Mouse (Mus musculus) ovary, adult 18-20 months (tissue): ENCODE results near the gene Gm4791.

Experiments used
- DNase-seq: peaks from one replicate; pipeline ENCODE4 v3.0.0; 2022; ENCODE audit warnings: low spot score, mixed read lengths

Gene Gm4791

DNA sequence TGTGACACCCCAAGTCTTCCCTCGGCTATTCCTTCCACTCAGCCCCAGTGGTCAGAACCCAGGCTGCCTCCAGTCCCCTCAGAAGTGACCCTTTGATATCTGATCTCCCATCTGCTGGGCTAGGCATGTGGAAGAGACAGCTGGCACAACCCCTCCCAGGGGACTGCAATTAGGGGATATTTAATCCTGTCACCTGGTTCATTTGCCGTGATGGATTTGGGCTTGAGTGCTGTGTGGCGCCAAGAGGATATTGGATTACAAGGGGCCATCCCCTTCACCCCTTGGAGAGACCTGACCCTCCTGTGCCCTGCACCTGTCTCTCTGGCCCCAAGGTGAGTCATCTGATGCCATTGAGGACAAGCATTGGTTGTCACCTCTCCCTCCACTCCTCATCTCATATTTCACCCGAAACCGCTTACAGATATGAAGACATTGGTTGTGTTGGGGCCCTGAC, at the start of gene Gm4791:
TSS of gene Gm4791 (plus strand) at position 404 of the 454 bp plus-strand sequence.
- DNase-seq: no peak

DNA sequence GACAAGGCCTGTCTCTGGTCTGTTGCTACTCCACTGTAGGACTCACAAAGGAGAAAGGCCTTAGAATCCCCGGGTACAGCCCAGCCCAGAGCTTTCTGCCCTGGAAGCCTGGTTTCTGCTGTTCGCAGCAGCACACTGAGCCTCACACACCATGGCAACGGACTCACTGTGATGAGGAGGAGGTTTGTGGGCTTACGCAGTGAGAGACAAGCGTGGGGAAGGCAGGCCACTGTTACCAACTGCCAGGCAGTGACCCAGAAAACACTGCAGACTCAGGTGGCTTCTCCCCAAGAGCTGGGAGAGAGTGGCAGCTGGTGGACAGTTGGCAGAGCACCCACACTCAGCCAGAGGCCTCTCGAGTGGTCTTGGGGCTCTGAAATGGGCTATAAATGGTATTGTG, 42.3 kb upstream of the Gm4791 start:
- no peak for DNase-seq

DNA sequence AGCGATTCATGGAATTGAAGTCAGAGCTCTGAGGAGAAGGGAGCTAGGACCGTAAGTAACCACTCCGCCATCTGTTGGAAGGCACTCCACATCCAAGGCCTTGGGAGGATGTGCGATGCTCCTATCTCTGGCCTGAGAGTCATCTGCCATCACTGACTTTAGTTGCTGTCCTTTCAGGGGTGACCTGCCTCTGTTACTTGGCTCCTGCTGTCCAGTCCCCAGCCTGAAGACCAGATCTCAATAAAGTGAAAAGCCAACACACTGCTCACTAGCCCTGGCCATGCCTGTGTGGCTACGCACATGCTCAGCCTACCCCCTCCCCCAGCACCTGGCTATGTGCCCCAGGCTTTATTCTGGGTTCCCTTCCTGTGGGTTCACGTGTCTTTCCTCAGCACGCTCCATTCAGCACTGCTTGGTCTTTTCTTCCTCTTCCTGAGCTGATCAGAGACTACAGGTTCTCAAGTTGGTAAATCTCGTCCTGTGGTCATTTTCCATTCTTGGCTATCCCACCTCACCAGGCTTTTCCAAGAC, 41.1 kb upstream of the Gm4791 start:
- no peak for DNase-seq

DNA sequence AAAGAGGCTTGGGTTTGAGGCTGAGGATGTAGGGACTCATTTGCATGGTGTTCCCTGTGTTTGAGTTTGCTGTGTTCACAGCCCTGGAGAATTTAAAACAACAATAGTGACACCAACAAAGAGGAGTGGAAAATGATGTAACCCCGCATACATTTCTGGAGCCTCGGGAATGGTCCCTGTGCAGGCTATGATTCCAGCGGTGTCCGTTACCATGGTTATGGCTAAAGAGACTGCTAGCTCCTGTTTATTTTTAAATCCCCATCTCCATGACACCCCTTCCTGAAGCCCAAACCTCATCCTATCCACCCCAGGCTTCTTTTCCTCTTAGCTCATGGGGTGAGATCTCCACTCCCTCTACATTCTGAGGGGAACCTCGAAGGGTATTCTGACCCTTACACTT, 32.5 kb upstream of the Gm4791 start:
- no peak for DNase-seq

DNA sequence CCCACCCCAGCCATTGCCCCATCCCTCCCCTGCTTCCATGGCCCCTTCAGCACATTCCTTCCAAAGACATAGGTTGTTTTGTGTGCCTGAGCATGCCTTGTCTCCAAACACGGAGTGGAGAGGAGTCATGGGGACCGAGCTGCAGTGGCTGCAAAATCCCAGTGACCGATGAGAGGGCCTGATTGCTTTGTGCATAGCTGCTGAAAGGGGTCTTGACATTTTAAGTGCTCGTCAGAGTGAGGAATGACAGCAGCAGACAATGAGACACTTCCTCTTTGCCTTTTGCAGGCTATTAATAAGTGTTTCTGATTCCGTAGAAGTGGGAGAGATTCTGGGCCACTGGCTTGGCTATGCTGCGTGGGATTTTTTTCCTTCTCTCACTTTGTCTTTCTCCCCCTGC, 29.6 kb upstream of the Gm4791 start:
- DNase-seq: no peak

DNA sequence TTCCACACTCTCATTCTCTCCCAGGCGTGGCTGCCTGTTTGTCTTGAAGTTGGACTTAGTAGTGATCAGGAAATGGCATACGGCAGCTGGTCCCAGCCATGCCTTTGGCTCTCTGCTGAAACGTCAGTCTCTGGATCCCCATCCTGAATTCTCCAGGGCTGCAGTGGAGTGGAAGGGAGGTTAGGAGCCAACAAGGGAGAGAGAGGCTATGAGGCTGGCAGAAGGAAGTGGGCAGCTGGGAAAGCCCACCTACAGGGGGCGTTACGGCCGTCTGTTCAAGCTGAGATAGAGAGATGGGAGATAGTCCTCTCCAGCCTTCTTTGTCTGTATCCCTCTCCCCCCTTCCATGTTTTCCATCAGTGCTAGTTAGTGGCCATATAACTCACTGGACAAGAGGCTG, 29.1 kb upstream of the Gm4791 start:
- no peak for DNase-seq

DNA sequence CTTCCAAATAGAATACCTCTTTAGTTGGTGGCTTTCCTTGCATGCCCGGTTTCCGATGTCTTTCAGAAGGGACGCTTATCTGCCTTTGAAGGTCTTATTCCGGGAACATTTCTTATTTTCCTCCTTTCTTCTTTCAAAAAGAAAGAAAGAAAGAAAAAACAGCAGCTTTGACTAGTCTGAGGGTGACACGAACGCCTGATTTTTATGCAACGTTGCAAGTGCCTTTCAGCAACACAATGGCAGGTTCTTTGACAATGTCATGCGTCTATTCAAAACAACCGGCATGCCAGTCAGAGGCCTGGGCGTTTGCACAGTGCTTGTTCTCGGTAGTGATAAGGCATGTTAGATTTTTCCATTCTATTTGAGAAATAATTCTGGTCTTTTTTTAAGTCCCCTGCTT, 19.7 kb upstream of the Gm4791 start:
- no peak for DNase-seq

DNA sequence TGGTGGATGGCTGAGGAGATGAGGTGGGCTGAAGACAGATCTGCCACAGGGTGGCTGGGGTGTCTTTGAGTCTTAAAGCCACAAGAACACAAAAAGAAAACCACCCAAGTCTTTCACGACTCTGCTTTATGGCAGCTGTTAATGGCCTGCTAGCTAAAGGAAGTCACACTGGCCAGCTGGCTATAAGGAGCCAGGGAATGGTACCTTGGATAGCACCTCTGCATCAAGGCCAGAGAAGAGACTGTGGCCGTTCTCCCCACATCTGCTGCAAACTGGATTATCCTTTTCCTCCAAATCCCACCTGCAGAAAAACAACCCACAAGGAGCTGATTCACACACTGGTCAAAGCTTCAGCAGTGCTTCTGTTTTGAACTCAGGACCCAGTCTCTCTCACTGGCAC, 18.4 kb upstream of the Gm4791 start:
- no peak for DNase-seq

DNA sequence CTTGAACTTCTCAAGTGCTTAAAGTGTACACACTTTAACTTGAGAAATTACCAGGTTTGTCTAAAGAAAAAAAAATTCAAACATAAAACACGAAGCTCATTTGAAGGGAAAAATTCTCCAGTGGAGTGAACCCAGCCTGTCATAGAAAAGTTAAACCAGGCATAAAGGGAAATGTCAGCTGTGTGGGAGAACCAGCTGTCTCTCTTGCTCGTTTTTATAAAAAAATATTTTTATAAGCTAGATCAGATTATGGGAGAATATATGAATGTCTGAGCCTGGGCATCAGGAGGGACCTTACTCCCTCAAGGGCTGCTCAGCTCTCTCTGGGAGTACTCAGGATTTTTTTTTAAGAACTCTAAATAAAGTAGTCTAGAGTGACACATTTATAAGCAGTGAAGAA, 15.1 kb upstream of the Gm4791 start:
- no peak for DNase-seq

DNA sequence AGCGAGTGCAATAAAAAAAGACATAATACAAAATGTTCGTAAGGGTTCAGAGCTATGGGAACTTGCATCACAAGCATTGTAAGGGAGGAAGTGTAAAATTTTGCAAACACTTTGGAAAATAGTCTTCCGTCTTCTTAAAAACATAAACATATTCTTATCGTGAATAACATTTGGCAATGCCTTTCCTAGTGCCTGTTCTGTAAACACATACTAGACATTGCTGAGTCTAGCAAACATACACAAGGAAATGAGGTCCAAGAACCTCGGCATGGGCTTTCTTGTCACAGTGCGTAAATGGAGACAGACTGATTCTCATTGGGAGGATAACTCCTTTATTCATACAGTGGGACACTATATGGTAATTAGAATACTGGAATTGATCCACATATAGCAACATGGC, 43.0 kb downstream of the Gm4791 start:
- DNase-seq: no peak
